Mouse (Mus musculus) forelimb bud, embryonic 11.5 days (tissue): ENCODE measurements around the gene Dclk2.

ENCODE experiments used
- DNase-seq: peaks from one replicate; pipeline ENCODE4 v3.0.0-alpha.2; 2012; ENCODE audit warnings: low read depth, low spot score

Gene Dclk2

DNA sequence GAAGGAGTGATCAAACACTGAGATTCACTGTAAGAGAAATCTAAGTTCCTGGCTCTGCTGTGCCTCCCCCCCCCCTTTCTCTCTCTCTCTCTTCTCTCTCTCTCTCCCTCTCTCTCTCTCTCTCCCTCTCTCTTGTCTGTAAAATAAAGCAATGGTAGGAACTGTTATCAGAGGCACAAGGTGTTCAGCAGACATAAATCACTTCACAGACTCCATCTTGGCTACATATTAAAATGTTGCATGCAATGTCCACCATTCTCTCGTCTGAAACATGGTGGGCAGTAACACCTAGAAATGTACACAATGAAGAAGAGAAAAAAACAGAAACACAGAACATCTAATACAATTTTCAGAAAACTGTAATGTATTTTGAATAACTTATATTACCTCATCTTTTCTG, 161.3 kb downstream of the Dclk2 start:
- no peak for DNase-seq

- DNase-seq, result no peak
These were observed 161.9 kb downstream of the Dclk2 start for GRCm38 (mm10) chr3:86758727-86759126.

- DNase-seq, result no peak
These were observed 164.1 kb downstream of the Dclk2 start for GRCm38 (mm10) chr3:86756548-86756947.

GRCm38 (mm10) chr3:86754595-86755557, 165.8 kb downstream of the Dclk2 start:
- DNase-seq, result no peak

DNA sequence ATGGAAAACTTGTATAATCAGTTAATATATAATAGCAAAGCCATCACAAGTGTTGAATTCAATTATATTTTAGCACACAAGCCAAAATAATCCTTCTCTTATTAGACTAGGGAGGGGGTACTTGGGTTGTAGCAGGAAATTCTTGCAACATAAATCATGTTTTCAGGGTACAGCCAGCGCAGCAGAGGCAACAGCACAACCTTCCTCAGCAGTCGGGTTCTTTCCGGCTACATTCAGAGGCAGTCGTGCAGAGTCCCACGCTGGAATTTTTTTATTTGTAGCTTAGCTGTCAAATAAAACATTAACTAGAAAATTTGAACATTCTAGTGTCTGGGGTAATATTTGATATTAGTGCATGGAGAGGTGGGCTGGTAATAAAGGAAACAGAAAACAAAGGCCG, 166.5 kb downstream of the Dclk2 start:
- DNase-seq, result peak; percentile 35

GRCm38 (mm10) chr3:86750652-86751051, 170.0 kb downstream of the Dclk2 start:
- DNase-seq, result no peak

DNA sequence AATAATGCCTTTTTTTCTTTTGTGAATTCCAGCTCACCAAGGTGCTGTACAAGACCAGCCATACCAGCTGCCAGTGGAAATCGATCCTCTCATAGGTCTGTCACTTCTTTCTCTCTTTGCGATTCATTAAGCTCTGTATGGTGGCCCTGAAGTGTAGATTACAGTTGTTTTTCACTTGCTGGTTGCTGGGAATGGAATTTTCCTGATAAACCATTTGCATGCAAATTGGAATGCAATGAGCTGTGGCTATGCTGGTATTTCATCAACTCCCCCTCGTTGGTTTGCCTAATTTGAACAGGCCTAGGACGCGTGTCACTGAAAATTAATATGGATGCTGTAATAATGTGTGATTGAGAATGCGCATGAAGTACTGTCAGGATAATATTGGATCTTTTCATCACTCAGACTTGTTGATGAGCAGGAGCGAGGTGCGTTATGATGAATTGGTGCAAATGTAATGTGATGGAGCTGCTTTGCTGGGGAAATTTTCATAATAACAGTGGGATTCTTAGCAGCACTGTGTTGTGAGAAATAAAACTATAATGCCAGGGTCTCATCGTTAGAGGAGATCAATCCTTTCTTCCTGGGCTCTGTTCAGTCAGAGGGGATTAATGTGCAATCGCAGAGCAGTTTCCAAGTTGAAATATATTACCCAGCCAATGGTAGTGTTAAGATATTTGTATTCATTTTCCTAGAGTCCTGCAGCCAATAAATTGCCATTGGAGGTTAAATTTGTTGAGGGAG, 174.7 kb downstream of the Dclk2 start:
- DNase-seq, result no peak

- peak; percentile 45 for DNase-seq
These were observed 175.3 kb downstream of the Dclk2 start for GRCm38 (mm10) chr3:86745348-86745747.

DNA sequence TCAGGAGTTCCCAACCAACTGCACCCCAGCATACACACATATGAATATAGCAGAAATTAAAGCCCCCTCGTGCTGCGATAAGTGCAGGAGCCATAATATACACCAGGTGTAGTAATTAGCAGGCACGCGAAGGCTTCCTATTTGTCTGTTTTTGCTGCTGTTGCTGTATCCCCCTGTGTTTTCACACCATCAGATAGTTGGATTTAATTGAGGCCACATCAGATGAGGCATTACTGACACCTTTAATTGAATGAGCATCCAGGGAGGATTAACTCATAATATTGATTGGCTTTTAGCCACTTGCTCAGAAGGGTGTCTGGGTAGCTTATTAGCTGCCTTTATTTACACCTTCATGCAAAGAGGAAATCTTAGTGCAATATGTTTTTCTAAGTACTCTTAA, 180.9 kb downstream of the Dclk2 start:
- DNase-seq, result no peak

GRCm38 (mm10) chr3:86738831-86739230, 181.8 kb downstream of the Dclk2 start:
- DNase-seq, result no peak
